Mouse (Mus musculus) small intestine, adult 2 months (tissue): ENCODE data around the gene Spta1. TPM values are rescaled to one million over a fixed set of nuclear protein-coding genes. Genes with fewer than 3 reads are reported as not detected.

Experiments
- H3K27ac ChIP-seq: fragments of 200-500 bp; 2 replicates; pipeline ENCODE4 v1.5.1; 2012; ENCODE audit warnings: low read depth, low read length, control low read depth, inconsistent platforms; ENCODE audit not compliant: insufficient read depth
- H3K27me3 ChIP-seq: fragments of 200-500 bp; 2 replicates; pipeline ENCODE4 v1.6.1; 2012; ENCODE audit warnings: mild to moderate bottlenecking, moderate library complexity, low read length, inconsistent platforms; ENCODE audit not compliant: control insufficient read depth, insufficient read depth
- H3K36me3 ChIP-seq: fragments of 200-500 bp; 2 replicates; pipeline ENCODE4 v1.6.1; 2012; ENCODE audit warnings: mild to moderate bottlenecking, low read length, control low read depth, inconsistent platforms; ENCODE audit not compliant: control insufficient read depth, insufficient read depth
- H3K4me1 ChIP-seq: fragments of 200-500 bp; 2 replicates; pipeline ENCODE4 v1.6.1; 2012; ENCODE audit warnings: low read length, inconsistent platforms, mixed read lengths; ENCODE audit not compliant: control insufficient read depth, insufficient read depth, insufficient read length
- H3K4me3 ChIP-seq: fragments of 200-500 bp; 2 replicates; pipeline ENCODE4 v1.5.1; 2012; ENCODE audit warnings: low read depth, mild to moderate bottlenecking, control low read depth, inconsistent platforms, low read length, moderate library complexity
- CTCF ChIP-seq: fragments of 200-500 bp; IDR thresholded peaks from 2 replicates; pipeline ENCODE4 v1.5.1; 2012; ENCODE audit warnings: low read depth, mild to moderate bottlenecking, control low read depth, inconsistent platforms, low read length, moderate library complexity, mixed read lengths; ENCODE audit not compliant: insufficient replicate concordance, insufficient read length; ENCODE audit errors: extremely low read depth
- POLR2A ChIP-seq: fragments of 200-500 bp; IDR thresholded peaks from 2 replicates; pipeline ENCODE4 v1.6.1; 2012; ENCODE audit warnings: low read depth, mild to moderate bottlenecking, control low read depth, inconsistent platforms, low read length, moderate library complexity
- WGBS: fragments of 180-500 bp; shearing (Covaris S2); methylation state at CpG from one replicate; pipeline ENCODE4 v1.1.7; 2018; 5-methylcytosine and 5-hydroxymethylcytosine counted together
- polyA plus RNA-seq: library from polyadenylated mRNA; depleted of rRNA; stranded (reverse); fragments of >200 nt; gene quantifications from 2 replicates; pipeline ENCODE4 v1.2.3, GENCODE M21; 2012; rRNA removed

Gene Spta1
- polyA plus RNA-seq, 1 experiment: not detected

- no peak overlapping the region for H3K27ac ChIP-seq
- no peak for TF ChIP-seq POLR2A
- TF ChIP-seq CTCF: no peak
- no peaks in the 10 kb centered on the region for H3K36me3 ChIP-seq
- WGBS: 50% methylated on average over 4 of the region's 4 CpGs
- no peaks in the 10 kb centered on the region for H3K4me1 ChIP-seq
- no peak overlapping the region for H3K4me3 ChIP-seq
- no peaks in the 10 kb centered on the region for H3K27me3 ChIP-seq
Measured at GRCm38 (mm10) chr1:174267816-174268215, 95.2 kb downstream of the Spta1 start.

GRCm38 (mm10) chr1:174269162-174269561, 96.6 kb downstream of the Spta1 start:
- Histone ChIP-seq H3K4me3 (no peak overlapping the region), H3K27me3 (no peaks in the 10 kb centered on the region), H3K27ac (no peak overlapping the region), H3K36me3 (no peaks in the 10 kb centered on the region), H3K4me1 (no peaks in the 10 kb centered on the region)
- TF ChIP-seq POLR2A: no peak
- no peak for TF ChIP-seq CTCF
- 31% methylated on average over 4 of the region's 4 CpGs for WGBS

GRCm38 (mm10) chr1:174270643-174271042, 98.1 kb downstream of the Spta1 start:
- no peaks in the 10 kb centered on the region for H3K36me3 ChIP-seq
- no peaks in the 10 kb centered on the region for H3K4me1 ChIP-seq
- WGBS: 65% methylated on average over 3 of the region's 3 CpGs
- no peaks in the 10 kb centered on the region for H3K27me3 ChIP-seq
- no peak overlapping the region for H3K4me3 ChIP-seq
- TF ChIP-seq POLR2A (no peak), CTCF (no peak)
- H3K27ac ChIP-seq: no peak overlapping the region

Other genes starting within 250 kb of the Spta1 start
- 0.19 and 0.33 TPM in 2 replicates for gene Mndal, start 230.3 kb upstream of the Spta1 start, polyA plus RNA-seq
- gene Ifi203, start 230.1 kb upstream of the Spta1 start, polyA plus RNA-seq: 1.4 and 2.3 TPM in 2 replicates
- gene Ifi202b, start 190.0 kb upstream of the Spta1 start, polyA plus RNA-seq: 0.10 TPM in 1 of 2 replicates, not detected in the other
- gene Ifi205, start 141.0 kb upstream of the Spta1 start, polyA plus RNA-seq: 0.06 and 0.10 TPM in 2 replicates
- 0.10 and 0.11 TPM in 2 replicates for gene Olfr433, start 132.1 kb upstream of the Spta1 start, polyA plus RNA-seq
- gene Olfr432, start 123.6 kb upstream of the Spta1 start, polyA plus RNA-seq: 0.34 TPM in 1 of 2 replicates, not detected in the other
- gene Olfr430, start 106.2 kb upstream of the Spta1 start, polyA plus RNA-seq: not detected in 2 replicates
- gene Olfr429, start 88.4 kb upstream of the Spta1 start, polyA plus RNA-seq: not detected in 2 replicates
- gene Olfr427, start 75.9 kb upstream of the Spta1 start, polyA plus RNA-seq: not detected in 2 replicates
- gene Olfr231, start 51.6 kb upstream of the Spta1 start, polyA plus RNA-seq: not detected in 2 replicates
- gene Olfr424, start 41.3 kb upstream of the Spta1 start, polyA plus RNA-seq: 0.10 TPM in 1 of 2 replicates, not detected in the other
- gene Olfr420, start 17.1 kb upstream of the Spta1 start, polyA plus RNA-seq: not detected in 2 replicates
- gene Olfr419, start 79.3 kb downstream of the Spta1 start, polyA plus RNA-seq: not detected in 2 replicates
- gene Mptx1, start 157.7 kb downstream of the Spta1 start, polyA plus RNA-seq: 1.2 and 3.5 TPM in 2 replicates
- gene Olfr417, start 192.3 kb downstream of the Spta1 start, polyA plus RNA-seq: not detected in 2 replicates
- gene Olfr248, start 218.3 kb downstream of the Spta1 start, polyA plus RNA-seq: not detected in 2 replicates